Mouse (Mus musculus): ENCODE data around the gene Ttn.

- no peak for TF ChIP-seq CTCF (IDR thresholded peaks at IDR 0.05; ENCODE audit: low read depth, low read length)
- TF ChIP-seq POLR2AphosphoS5 (IDR thresholded peaks at IDR 0.05; ENCODE audit: insufficient replicate concordance, low read depth, low read length), result no peak
Measured at GRCm38 (mm10) chr2:76929718-76930117, 52.6 kb downstream of the Ttn start.
